Mouse (Mus musculus): Measurements from ENCODE around the gene Odaph. TPM values are rescaled to one million over a fixed set of nuclear protein-coding genes. Genes with fewer than 3 reads are reported as not detected.
"Not testable (repeated sequence)": the region's sequence is repeated elsewhere in the genome, so short reads cannot be mapped to it uniquely, and the experiment has no call there.

Gene Odaph
- not detected in 2 replicates for polyA plus RNA-seq (2012; rRNA removed)

GRCm38 (mm10) chr5:91987236-91987635, at the start of gene Odaph:
TSS of gene Odaph (plus strand) at chr5:91987475.
- 72% methylated on average over 4 of the region's 4 CpGs for WGBS
- DNase-seq = no peak
- Histone ChIP-seq H3K4me1 (ENCODE audit: control insufficient read depth, insufficient read depth, low read length) (no peaks in the 10 kb centered on the region), H3K4me3 (replicated peaks; ENCODE audit: extremely low read depth, low read depth, low read length) (no peak within 1 kb of the TSS)
- TF ChIP-seq CTCF (IDR thresholded peaks at IDR 0.05; ENCODE audit: insufficient read depth, low read length) (no peak), POLR2A (IDR thresholded peaks at IDR 0.05; ENCODE audit: borderline replicate concordance, extremely low read depth, low read depth, low read length) (no peak)

- H3K4me1 ChIP-seq (ENCODE audit: control insufficient read depth, insufficient read depth, low read length); H3K4me3 ChIP-seq (replicated peaks; ENCODE audit: extremely low read depth, low read depth, low read length); DNase-seq: not testable (repeated sequence)
- 81% methylated on average over 1 of the region's 1 CpGs for WGBS
Measured at GRCm38 (mm10) chr5:91945609-91946008, 41.7 kb upstream of the Odaph start.

- H3K4me1 ChIP-seq (ENCODE audit: control insufficient read depth, insufficient read depth, low read length) = no peaks in the 10 kb centered on the region
- TF ChIP-seq CTCF (IDR thresholded peaks at IDR 0.05; ENCODE audit: insufficient read depth, low read length) = no peak
- TF ChIP-seq POLR2A (IDR thresholded peaks at IDR 0.05; ENCODE audit: borderline replicate concordance, extremely low read depth, low read depth, low read length) = no peak
- no peak for DNase-seq
- WGBS = 97% methylated on average over 4 of the region's 4 CpGs
- H3K4me3 ChIP-seq (replicated peaks; ENCODE audit: extremely low read depth, low read depth, low read length) = no peak overlapping the region
Measured at GRCm38 (mm10) chr5:91947008-91947407, 40.3 kb upstream of the Odaph start.

DNA sequence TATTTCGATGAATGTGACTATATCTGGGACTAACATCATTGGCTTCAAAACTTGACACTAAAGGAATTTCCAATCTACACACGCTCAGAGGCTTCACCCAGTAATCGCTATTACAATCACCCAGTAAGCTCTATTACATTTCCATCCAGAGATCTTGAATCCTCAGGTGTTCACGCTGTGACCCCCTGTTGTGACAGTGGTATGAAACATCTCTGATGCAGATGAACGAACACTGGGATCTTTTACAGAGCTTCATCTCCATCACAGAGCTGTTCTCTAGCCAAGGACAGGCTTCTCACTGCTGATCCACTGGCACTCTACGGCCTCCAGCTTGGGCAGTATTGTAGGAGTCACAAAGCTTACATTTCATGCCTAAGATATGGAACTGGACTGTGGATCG, 37.8 kb upstream of the Odaph start:
- no peak for DNase-seq
- no peak for TF ChIP-seq CTCF (IDR thresholded peaks at IDR 0.05; ENCODE audit: insufficient read depth, low read length)
- no peak for TF ChIP-seq POLR2A (IDR thresholded peaks at IDR 0.05; ENCODE audit: borderline replicate concordance, extremely low read depth, low read depth, low read length)
- no peak overlapping the region for H3K4me3 ChIP-seq (replicated peaks; ENCODE audit: extremely low read depth, low read depth, low read length)
- no peaks in the 10 kb centered on the region for H3K4me1 ChIP-seq (ENCODE audit: control insufficient read depth, insufficient read depth, low read length)
- 96% methylated on average over 7 of the region's 7 CpGs for WGBS

- DNase-seq = no peak
- no peak for TF ChIP-seq CTCF (IDR thresholded peaks at IDR 0.05; ENCODE audit: insufficient read depth, low read length)
- TF ChIP-seq POLR2A (IDR thresholded peaks at IDR 0.05; ENCODE audit: borderline replicate concordance, extremely low read depth, low read depth, low read length) = no peak
Measured at GRCm38 (mm10) chr5:91951404-91951803, 35.9 kb upstream of the Odaph start.

DNA sequence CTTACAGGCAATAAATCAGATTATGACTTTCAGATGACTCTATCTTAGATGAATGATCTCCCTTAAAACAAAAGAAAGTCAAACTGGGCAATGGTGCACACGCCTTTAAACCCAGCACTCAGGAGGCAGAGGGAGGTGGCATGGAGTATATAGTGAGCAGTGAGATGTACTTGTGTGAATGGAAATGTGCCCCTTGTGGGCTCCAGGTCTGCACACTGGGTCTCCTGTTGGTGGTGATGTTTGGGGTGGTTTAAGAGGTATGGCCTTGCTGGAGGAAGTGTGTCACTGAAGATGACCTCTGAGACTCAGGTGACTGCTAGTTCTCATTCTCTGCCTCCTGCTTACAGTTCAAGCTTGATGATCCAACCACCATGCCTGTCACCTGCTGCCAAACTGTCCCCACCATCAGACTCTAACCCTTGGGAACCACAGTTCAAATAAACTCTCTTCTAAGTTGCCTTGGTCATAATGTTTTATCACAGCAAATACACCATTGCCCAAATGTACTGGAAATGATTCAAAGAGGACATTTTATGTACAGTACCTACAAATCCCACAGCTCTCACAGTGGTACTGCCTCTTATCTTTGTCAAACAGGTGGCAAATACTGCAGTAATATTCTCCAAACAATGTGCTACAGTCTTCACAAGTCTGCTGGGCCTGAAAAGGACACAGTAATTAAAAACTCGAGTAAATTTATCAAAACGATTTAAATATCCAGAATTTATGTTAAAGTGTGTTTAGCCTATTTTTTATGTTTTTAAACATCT, 30.1 kb upstream of the Odaph start:
- WGBS = 83% methylated on average over 3 of the region's 3 CpGs
- no peak for DNase-seq
- H3K4me3 ChIP-seq (replicated peaks; ENCODE audit: extremely low read depth, low read depth, low read length) = no peak overlapping the region
- TF ChIP-seq CTCF (IDR thresholded peaks at IDR 0.05; ENCODE audit: insufficient read depth, low read length) (no peak), POLR2A (IDR thresholded peaks at IDR 0.05; ENCODE audit: borderline replicate concordance, extremely low read depth, low read depth, low read length) (no peak)
- peaks cover 9% of the 10 kb centered on the region for H3K4me1 ChIP-seq (ENCODE audit: control insufficient read depth, insufficient read depth, low read length)

More at GRCm38 (mm10) chr5:91951404-91951803, 35.9 kb upstream of the Odaph start:
- H3K4me1 ChIP-seq (ENCODE audit: control insufficient read depth, insufficient read depth, low read length) = no peaks in the 10 kb centered on the region
- H3K4me3 ChIP-seq (replicated peaks; ENCODE audit: extremely low read depth, low read depth, low read length) = no peak overlapping the region

- 65% methylated on average over 1 of the region's 1 CpGs for WGBS
- TF ChIP-seq POLR2A (IDR thresholded peaks at IDR 0.05; ENCODE audit: borderline replicate concordance, extremely low read depth, low read depth, low read length) (no peak), CTCF (IDR thresholded peaks at IDR 0.05; ENCODE audit: insufficient read depth, low read length) (no peak)
- H3K4me1 ChIP-seq (ENCODE audit: control insufficient read depth, insufficient read depth, low read length) = peaks cover 12% of the 10 kb centered on the region
- H3K4me3 ChIP-seq (replicated peaks; ENCODE audit: extremely low read depth, low read depth, low read length) = no peak overlapping the region
- no peak for DNase-seq
Measured at GRCm38 (mm10) chr5:91959096-91959495, 28.2 kb upstream of the Odaph start.

GRCm38 (mm10) chr5:91959986-91960385, 27.3 kb upstream of the Odaph start:
- TF ChIP-seq POLR2A (IDR thresholded peaks at IDR 0.05; ENCODE audit: borderline replicate concordance, extremely low read depth, low read depth, low read length) (no peak), CTCF (IDR thresholded peaks at IDR 0.05; ENCODE audit: insufficient read depth, low read length) (no peak)
- no peak overlapping the region for H3K4me3 ChIP-seq (replicated peaks; ENCODE audit: extremely low read depth, low read depth, low read length)
- 31% methylated on average over 1 of the region's 1 CpGs for WGBS
- peaks cover 12% of the 10 kb centered on the region for H3K4me1 ChIP-seq (ENCODE audit: control insufficient read depth, insufficient read depth, low read length)
- no peak for DNase-seq

DNA sequence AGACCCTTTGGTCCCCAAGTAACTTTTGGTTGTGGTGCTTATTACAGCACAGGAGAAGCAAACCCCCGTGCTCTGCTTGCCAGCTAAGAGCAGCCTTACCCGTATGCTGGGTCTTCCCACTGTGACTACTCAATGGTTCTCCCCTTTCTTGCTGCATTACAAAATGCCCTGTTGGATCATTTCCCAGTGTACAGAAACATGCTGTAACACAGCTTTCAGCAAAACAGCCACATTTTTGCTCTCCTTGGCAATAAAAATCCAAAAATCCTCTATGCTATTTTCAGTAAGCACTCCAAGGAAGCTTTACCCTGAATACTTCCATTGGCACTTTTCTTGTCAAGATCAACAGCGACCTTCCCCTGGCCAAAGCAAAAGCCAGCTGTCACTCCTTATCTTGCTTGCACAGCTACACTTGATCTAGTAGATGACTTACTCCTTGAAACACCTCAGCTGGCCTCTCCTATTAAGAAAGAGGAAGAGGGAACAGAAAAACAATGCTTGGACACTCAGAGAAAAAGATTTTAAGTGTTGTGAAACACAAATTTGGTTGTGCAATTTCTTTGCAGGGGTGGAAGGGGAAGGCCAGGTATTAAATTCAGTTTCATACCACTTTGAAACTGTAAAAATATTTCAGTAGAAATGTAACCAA, 26.5 kb upstream of the Odaph start:
- TF ChIP-seq CTCF (IDR thresholded peaks at IDR 0.05; ENCODE audit: insufficient read depth, low read length) (no peak), POLR2A (IDR thresholded peaks at IDR 0.05; ENCODE audit: borderline replicate concordance, extremely low read depth, low read depth, low read length) (no peak)
- Histone ChIP-seq H3K4me3 (replicated peaks; ENCODE audit: extremely low read depth, low read depth, low read length) (peak overlapping the region; percentile 24), H3K4me1 (ENCODE audit: control insufficient read depth, insufficient read depth, low read length) (peaks cover 12% of the 10 kb centered on the region)
- peak; percentile 23 for DNase-seq
- 10% methylated on average over 3 of the region's 3 CpGs for WGBS

DNA sequence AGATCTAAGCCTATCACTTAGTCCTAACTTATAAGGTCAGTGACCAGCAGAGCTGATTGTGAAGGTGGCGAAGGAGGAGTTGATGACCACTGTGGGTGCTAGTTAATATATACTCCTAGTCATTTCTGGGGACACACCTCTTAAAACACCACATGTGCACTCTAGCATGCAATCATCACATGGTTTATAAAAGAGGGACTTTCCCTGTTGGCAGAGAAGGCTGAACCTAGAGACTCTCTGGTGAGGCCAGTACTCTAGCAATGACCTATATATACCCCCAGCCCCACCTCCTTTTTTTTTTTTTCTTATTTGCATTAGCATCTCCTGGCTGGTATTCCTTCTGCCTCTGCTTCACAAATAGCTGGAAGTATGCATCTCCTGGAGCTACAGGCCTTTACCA, 25.9 kb upstream of the Odaph start:
- Histone ChIP-seq H3K4me1 (ENCODE audit: control insufficient read depth, insufficient read depth, low read length) (peaks cover 12% of the 10 kb centered on the region), H3K4me3 (replicated peaks; ENCODE audit: extremely low read depth, low read depth, low read length) (no peak overlapping the region)
- TF ChIP-seq CTCF (IDR thresholded peaks at IDR 0.05; ENCODE audit: insufficient read depth, low read length) (no peak), POLR2A (IDR thresholded peaks at IDR 0.05; ENCODE audit: borderline replicate concordance, extremely low read depth, low read depth, low read length) (no peak)
- 57% methylated on average over 1 of the region's 1 CpGs for WGBS
- DNase-seq = no peak

All from lung, adult 2 months (tissue).